Mouse (Mus musculus): ENCODE measurements around the gene Btbd19. TPM values are rescaled to one million over a fixed set of nuclear protein-coding genes. Genes with fewer than 3 reads are reported as not detected.

Gene Btbd19
- total RNA-seq, 2 experiments from 2014 or later, result 11.5 to 13.2 TPM

DNA sequence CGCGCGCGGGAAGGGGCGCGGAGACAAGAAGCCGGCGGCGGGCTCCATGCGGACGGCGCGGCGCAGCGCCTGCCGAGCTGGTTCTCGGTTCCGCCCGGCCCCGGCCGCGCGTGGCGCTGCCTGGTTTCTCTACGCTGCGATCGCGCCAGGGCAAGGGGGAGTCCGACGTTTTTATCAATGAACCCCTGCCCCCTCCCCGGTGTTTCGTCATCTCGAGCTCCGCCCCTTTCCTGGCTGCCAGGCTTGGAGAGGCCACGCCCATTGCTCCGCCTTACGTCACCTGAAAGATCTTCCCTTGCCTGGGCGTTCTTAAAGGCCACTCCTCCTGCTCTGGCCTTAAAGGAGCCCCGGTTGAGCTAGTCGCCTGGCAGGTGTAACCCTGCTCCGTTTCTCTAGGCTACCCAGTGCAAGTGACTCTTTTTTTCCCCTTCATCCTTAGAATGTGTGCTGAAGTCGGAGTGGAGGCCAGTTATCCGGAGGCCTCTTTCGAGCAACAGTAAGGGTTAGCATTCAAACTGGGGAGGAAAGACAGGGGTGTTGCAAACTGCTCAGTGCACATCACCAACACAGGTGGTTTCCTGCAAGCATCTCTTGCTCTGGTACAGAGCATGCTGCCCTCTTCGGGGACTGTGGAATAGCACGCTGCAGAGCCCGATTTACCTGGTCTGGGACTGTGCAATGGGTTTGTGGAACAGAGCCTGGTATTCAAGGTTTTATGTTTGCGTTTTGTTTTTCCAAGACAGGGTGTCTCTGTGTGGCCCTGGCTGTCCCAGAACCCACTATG is 8.5 kb upstream of the Btbd19 start, which contains the start of gene Plk3:
Gene Plk3, minus strand, starts transcription at position 147 of the 784 bp plus-strand sequence.
- H3K4me3 ChIP-seq, result peak within 1 kb of the TSS; percentile 73
- peak; percentile 2; the same call in 1 of the 2 replicates for TF ChIP-seq CTCF (IDR thresholded peaks at IDR 0.05)
- H3K27ac ChIP-seq, result peak within 1 kb of the TSS; percentile 89
- peak; percentile 97 to 98 for DNase-seq (ENCODE audit: extremely low spot score in 1 of 2, low spot score in 2 of 2)
- intact Hi-C loops (cut with DNase I), result loop anchor here (5.0 kb wide), 1 partner anchor 312 kb away; the partner anchor contains the start of gene Hpdl

- TF ChIP-seq CTCF (IDR thresholded peaks at IDR 0.05), result no peak
- Histone ChIP-seq H3K4me3 (peak overlapping the region; percentile 73), H3K27ac (peak overlapping the region; percentile 89)
- intact Hi-C loops (cut with DNase I), result loop anchor here (5.0 kb wide), 1 partner anchor 311 kb away; the partner anchor contains the start of gene Hpdl
- DNase-seq (ENCODE audit: extremely low spot score in 1 of 2, low spot score in 2 of 2), result no peak
These were observed 7.9 kb upstream of the Btbd19 start for GRCm38 (mm10) chr4:117133366-117133796.

GRCm38 (mm10) chr4:117132794-117133143 is 7.2 kb upstream of the Btbd19 start:
- intact Hi-C loops (cut with DNase I), result loop anchor here (5.0 kb wide), 1 partner anchor 310 kb away; the partner anchor contains the start of gene Hpdl
- TF ChIP-seq CTCF (IDR thresholded peaks at IDR 0.05), result no peak
- DNase-seq (ENCODE audit: extremely low spot score in 1 of 2, low spot score in 2 of 2), result no peak
- peak overlapping the region; percentile 45; the same call in 1 of the 2 replicates for H3K27ac ChIP-seq
- peak overlapping the region; percentile 73 for H3K4me3 ChIP-seq

GRCm38 (mm10) chr4:117131890-117132793 is 6.6 kb upstream of the Btbd19 start:
- Histone ChIP-seq H3K4me3 (peak overlapping the region; percentile 73), H3K27ac (peak overlapping the region; percentile 45; the same call in 1 of the 2 replicates)
- no peak for TF ChIP-seq CTCF (IDR thresholded peaks at IDR 0.05)
- intact Hi-C loops (cut with DNase I), result loop anchor here (5.0 kb wide), 1 partner anchor 310 kb away; the partner anchor contains the start of gene Hpdl
- DNase-seq (ENCODE audit: extremely low spot score in 1 of 2, low spot score in 2 of 2), result no peak

DNA sequence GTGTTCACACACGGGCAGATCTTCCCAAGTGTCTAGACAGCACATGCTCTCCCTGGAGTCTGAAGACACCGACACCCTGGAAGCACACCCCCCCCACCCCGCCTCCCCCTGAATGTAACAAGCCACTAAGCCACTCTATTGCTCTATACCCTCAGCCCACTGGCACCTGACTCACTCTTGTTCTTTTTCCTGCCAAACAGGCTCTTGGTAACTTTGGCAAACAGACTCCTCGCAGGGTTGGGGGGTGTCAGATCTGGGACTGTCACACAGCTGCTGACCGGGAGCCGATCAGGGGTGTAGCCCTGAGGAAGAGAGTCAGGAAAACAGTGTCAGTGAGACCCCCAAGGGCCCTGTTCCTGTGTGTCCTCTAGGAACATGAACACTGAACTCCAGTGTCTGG is 5.7 kb upstream of the Btbd19 start:
- no peak for TF ChIP-seq CTCF (IDR thresholded peaks at IDR 0.05)
- 0 out of 2 replicates have a peak overlapping the region, but pooled peaks have one; percentile 1 for H3K27ac ChIP-seq
- intact Hi-C loops (cut with DNase I), result loop anchor here (5.0 kb wide), 1 partner anchor 309 kb away; the partner anchor contains the start of gene Hpdl
- DNase-seq (ENCODE audit: extremely low spot score in 1 of 2, low spot score in 2 of 2), result no peak
- no peak overlapping the region for H3K4me3 ChIP-seq

DNA sequence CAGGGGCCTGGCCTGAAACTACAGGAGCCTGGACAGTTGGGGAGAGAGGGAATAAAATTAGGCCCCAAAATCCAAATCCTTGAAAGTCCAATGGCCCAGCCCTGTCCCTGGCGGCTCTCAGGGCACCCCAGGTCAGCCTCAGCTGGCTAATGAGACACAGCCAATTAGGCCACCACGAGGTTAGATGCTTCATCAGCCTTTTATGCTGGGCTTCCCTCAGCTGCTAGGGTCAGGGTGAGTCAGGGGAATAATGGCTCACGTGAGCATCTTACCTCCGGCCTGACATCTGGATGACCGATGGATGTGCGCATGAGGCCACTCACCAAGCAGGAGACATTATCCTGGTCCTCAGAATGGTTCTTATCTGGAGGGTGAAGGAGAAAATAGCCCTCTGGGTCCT is 5.3 kb upstream of the Btbd19 start:
- no peak for DNase-seq (ENCODE audit: extremely low spot score in 1 of 2, low spot score in 2 of 2)
- no peak overlapping the region for H3K4me3 ChIP-seq
- H3K27ac ChIP-seq, result no peak overlapping the region
- TF ChIP-seq CTCF (IDR thresholded peaks at IDR 0.05), result no peak
- intact Hi-C loops (cut with DNase I), result loop anchor here (5.0 kb wide), 1 partner anchor 308 kb away; the partner anchor contains the start of gene Hpdl

DNA sequence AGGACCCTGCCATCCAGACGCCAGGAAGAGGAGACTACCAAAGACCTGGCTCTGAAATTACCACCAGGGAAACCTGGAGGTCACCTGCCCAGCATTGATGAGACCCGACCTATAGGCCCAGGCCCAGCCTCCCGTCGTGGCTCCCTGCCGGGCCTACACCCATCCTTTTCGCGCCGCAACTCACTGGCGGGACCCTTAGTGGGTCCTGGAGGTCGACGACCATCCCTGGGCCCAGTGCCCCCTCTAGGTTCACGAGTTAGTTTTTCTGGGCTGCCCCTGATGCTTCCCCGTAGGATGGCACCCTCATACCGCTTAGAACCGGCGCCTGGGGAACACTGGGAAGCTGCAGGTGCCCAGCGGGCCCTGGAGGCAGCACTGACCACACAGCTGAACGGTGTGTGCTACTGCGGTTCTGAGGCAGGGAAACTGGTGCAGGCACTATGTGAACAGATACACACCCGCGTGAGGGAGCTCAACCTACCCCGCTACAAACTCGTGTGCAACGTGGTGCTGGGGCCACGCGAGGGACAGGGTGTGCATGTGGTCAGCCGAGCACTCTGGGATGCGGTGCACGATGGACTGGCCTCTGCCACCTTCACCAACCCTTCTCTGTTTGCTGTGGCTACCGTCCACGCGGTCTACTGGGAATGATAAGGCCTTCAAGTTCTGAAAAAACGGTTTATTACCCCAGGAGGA is 2.6 kb upstream of the Btbd19 start:
- no peak overlapping the region for H3K4me3 ChIP-seq
- no peak for TF ChIP-seq CTCF (IDR thresholded peaks at IDR 0.05)
- no peak overlapping the region for H3K27ac ChIP-seq
- DNase-seq (ENCODE audit: extremely low spot score in 1 of 2, low spot score in 2 of 2), result no peak
- intact Hi-C loops (cut with DNase I), result no loop called here

GRCm38 (mm10) chr4:117126675-117127290 is 1.3 kb upstream of the Btbd19 start, which contains the start of gene Tctex1d4:
Gene Tctex1d4, plus strand, starts transcription at chr4:117126794.
- intact Hi-C loops (cut with DNase I), result no loop called here
- H3K4me3 ChIP-seq, result no peak within 1 kb of the TSS
- TF ChIP-seq CTCF (IDR thresholded peaks at IDR 0.05), result no peak
- DNase-seq (ENCODE audit: extremely low spot score in 1 of 2, low spot score in 2 of 2), result no peak
- H3K27ac ChIP-seq, result peak within 1 kb of the TSS; percentile 98

DNA sequence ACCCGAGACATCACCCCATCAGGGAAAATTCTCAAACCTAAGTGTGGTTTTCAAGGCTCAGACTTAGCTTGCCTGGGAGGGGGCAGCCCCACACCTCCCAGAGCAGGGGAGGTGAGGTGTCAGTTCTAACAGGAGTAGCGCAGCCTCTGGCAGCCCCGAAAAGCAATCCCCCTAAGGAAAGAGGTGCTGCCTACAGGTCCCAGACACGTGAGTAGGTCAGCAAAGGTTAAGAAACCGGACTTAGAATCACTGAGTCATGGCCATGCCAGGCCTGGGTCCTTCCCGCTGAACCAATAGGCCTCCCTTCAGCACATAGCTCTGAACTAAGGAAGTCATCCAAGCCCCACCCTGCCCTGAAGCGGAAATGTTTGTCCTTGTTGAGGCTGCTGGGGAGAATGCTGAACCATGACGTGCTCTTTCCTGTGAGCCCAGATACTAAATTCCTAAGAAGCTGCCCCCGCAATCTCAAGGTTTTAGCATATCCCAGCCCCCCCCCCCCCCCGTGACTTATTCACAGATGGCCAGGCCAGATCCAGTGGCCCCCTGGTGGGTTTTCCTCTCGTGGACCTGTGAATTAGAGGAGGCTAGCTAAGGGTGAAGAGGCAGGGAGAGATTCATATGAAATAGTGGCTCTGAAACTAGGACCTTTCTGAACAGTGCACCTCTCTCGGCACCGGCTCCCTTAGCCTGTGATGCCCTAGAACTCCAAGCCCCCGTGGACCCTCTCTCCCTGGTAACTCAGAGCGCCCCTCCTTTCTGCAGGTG is 567 bp upstream of the Btbd19 start:
- Histone ChIP-seq H3K27ac (peak overlapping the region; percentile 98), H3K4me3 (no peak overlapping the region)
- TF ChIP-seq CTCF (IDR thresholded peaks at IDR 0.05), result no peak
- intact Hi-C loops (cut with DNase I), result no loop called here
- DNase-seq (ENCODE audit: extremely low spot score in 1 of 2, low spot score in 2 of 2), result no peak
